Mouse (Mus musculus) heart, embryonic 15.5 days (tissue): ENCODE measurements around the gene Cacna1d. TPM values are rescaled to one million over a fixed set of nuclear protein-coding genes. Genes with fewer than 3 reads are reported as not detected.

Experiments
- ATAC-seq: fragments of 200-750 bp; cut with Nextera tagmentation; replicated peaks from 2 replicates; pipeline ENCODE4 v1.8.0; 2017; ENCODE audit warnings: low read depth, moderate TSS enrichment; ENCODE audit not compliant: insufficient number of reproducible peaks, insufficient read depth, low FRiP score
- H3K27ac ChIP-seq: fragments of 300-500 bp; sonication (generic); 2 replicates; pipeline ENCODE4 v1.5.1; 2015; ENCODE audit warnings: mild to moderate bottlenecking, inconsistent platforms
- H3K27me3 ChIP-seq: fragments of 300-500 bp; sonication (generic); 2 replicates; pipeline ENCODE4 v1.6.1; 2015; ENCODE audit warnings: inconsistent platforms
- H3K36me3 ChIP-seq: fragments of 300-500 bp; sonication (generic); 2 replicates; pipeline ENCODE4 v1.6.1; 2015; ENCODE audit warnings: mild to moderate bottlenecking, inconsistent platforms
- H3K4me1 ChIP-seq: fragments of 300-500 bp; sonication (generic); replicated peaks from 2 replicates; pipeline ENCODE4 v1.6.1; 2015; ENCODE audit warnings: inconsistent platforms
- H3K4me2 ChIP-seq: fragments of 300-500 bp; sonication (generic); 2 replicates; pipeline ENCODE4 v1.6.1; 2015; ENCODE audit warnings: inconsistent platforms, mild to moderate bottlenecking, moderate library complexity
- H3K4me3 ChIP-seq: fragments of 300-500 bp; sonication (generic); 2 replicates; pipeline ENCODE4 v1.5.1; 2015; ENCODE audit warnings: mild to moderate bottlenecking, inconsistent platforms
- H3K9ac ChIP-seq: fragments of 300-500 bp; sonication (generic); 2 replicates; pipeline ENCODE4 v1.6.1; 2015; ENCODE audit warnings: mild to moderate bottlenecking, inconsistent platforms
- H3K9me3 ChIP-seq: fragments of 300-500 bp; sonication (generic); replicated peaks from 2 replicates; pipeline ENCODE4 v1.6.1; 2016; ENCODE audit warnings: inconsistent platforms
- WGBS: fragments of 180-500 bp; shearing (Covaris S2); methylation state at CpG from one replicate; pipeline ENCODE4 v1.1.7; 2015; ENCODE audit warnings: mixed read lengths; 5-methylcytosine and 5-hydroxymethylcytosine counted together
- polyA plus RNA-seq: library from polyadenylated mRNA; unstranded; fragments of >200 nt; fragmentation: Nextera tagmentation; extraction: Ambion mirVana; gene quantifications from 2 replicates; pipeline ENCODE4 v1.2.1, GENCODE M21; 2015

Cacna1d gene
- polyA plus RNA-seq, 1 experiment from 2014 or later: 7.2 TPM

DNA sequence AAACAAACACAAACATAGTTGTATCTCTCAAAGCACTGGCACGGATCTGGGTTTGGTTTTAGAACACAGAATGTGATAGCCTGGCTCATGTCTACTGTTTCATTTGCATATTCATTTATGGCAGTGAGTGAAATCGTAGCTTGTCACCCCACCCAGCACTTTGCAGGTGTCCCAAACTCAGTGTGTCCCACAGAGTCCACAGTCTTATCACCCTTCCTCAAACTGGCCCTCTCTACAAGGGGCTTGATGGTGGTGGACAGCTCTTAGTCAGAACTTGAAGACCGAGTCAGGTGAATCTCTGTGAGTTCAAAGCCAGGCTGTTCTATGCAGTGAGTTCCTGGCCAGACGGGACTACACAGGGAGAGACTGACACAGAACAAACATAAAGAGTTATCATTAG, 234.8 kb downstream of the Cacna1d start:
- Histone ChIP-seq H3K36me3 (no peaks in the 10 kb centered on the region), H3K27me3 (no peaks in the 10 kb centered on the region), H3K4me1 (peaks cover 10% of the 10 kb centered on the region), H3K4me2 (no peak overlapping the region), H3K9ac (no peak overlapping the region), H3K4me3 (no peak overlapping the region), H3K27ac (no peak overlapping the region), H3K9me3 (no peaks in the 10 kb centered on the region)
- 69% methylated on average over 4 of the region's 4 CpGs for WGBS
- no peak for ATAC-seq

DNA sequence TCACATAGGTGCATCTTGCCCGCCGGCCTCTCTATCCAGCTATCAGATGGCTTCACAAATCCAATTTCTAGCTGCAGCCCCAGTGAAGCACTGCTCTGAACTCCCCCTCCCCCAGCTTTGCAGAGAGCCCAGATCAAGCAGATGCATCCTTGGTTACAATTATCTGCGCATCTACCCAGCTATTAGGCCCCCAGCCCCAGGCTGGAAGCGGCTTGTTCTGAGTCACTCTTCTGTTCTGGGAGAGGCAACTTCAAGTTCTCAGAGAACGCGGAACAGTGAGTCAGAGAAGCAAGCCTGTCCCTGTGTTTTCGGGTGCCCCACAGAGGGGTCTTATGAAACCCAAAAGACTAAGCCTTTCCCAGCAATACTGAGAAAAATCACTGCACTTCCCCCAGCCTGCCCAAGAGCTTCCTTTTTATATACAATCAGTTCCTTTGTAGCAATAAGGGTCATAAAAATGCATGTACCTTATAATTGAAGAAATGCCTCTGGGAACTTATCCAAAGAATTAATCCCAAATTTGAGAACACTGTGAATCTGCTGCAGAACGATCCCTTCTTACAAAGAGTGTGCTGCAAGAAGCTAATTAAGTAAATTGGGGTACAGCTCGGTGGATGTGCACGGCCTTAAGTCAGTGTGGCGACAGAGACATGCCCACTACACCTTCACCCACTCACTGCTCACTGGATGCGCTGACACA, 235.4 kb downstream of the Cacna1d start:
- no peak for ATAC-seq
- H3K4me3 ChIP-seq: no peak overlapping the region

DNA sequence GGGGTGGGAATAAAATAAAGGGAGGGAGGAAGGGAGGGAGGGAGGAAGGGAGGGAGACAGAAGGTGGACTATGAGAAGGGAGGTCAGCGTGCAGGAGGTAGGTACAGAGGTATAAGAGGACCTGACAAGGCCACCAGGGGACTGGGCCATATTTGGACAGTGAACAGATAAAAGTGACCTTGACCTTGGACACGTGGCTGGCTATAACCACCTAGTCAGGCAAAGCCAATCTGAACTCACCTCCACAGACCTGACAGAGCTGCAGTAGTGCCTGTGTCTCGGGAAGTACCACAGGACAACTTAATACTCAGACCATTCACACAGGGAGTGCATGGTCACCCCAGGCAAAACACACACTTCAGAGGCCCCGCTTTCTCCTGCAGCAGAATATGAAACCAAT, 236.5 kb downstream of the Cacna1d start:
- 54% methylated on average over 4 of the region's 4 CpGs for WGBS
- H3K4me1 ChIP-seq: peaks cover 10% of the 10 kb centered on the region
- no peak overlapping the region for H3K4me3 ChIP-seq
- no peak overlapping the region for H3K4me2 ChIP-seq
- H3K27ac ChIP-seq: no peak overlapping the region
- no peak for ATAC-seq
- no peak overlapping the region for H3K9ac ChIP-seq
- no peaks in the 10 kb centered on the region for H3K9me3 ChIP-seq
- H3K27me3 ChIP-seq: no peaks in the 10 kb centered on the region
- H3K36me3 ChIP-seq: no peaks in the 10 kb centered on the region

More for the DNA sequence above, 235.4 kb downstream of the Cacna1d start:
- no peaks in the 10 kb centered on the region for H3K36me3 ChIP-seq
- no peaks in the 10 kb centered on the region for H3K9me3 ChIP-seq
- H3K4me2 ChIP-seq: no peak overlapping the region
- 82% methylated on average over 12 of the region's 12 CpGs for WGBS
- peaks cover 10% of the 10 kb centered on the region for H3K4me1 ChIP-seq
- H3K27ac ChIP-seq: no peak overlapping the region
- H3K27me3 ChIP-seq: no peaks in the 10 kb centered on the region
- H3K9ac ChIP-seq: no peak overlapping the region

DNA sequence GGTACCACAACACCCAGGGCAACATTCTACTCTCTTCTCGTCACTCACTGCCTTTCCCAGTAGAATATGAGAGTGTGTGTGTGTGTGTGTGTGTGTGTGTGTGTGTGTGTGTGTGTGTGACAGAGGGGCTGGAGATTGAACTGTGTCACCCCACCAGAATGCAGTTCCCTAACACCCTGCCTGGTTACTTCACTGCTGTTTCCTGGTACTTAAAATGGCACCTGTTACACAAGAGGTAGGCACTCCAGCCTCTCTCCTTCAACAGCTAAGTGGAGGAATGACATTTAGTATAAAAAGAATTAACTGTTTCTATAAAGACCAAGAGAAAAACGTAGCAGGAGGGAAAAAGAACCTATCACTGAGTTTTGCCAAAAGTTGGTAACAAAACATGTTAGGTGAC, 238.4 kb downstream of the Cacna1d start:
- ATAC-seq: no peak
- Histone ChIP-seq H3K27me3 (no peaks in the 10 kb centered on the region), H3K36me3 (no peaks in the 10 kb centered on the region), H3K4me2 (no peak overlapping the region), H3K9me3 (no peaks in the 10 kb centered on the region), H3K4me1 (peaks cover 5% of the 10 kb centered on the region), H3K9ac (no peak overlapping the region), H3K27ac (no peak overlapping the region), H3K4me3 (no peak overlapping the region)
- WGBS: 70% methylated on average over 2 of the region's 2 CpGs

DNA sequence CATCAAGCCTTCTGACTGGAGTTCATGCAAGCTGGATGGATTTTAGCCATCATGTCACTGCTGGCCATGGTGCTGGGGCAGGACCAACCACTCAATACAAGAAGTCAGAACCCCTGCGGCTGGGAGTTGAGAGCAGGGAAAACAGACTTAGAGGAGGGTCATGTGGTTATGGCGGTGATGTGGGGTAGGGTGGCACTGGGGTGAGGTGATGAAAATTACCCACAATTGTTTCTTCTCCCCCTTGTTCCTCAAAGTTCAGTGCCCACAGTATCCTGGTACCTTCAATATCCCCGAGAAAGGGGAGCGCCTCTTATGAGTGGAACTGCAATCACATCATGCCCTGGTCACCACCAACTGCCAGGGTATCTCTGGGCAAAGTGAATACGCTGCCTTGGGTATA, 239.9 kb downstream of the Cacna1d start:
- Histone ChIP-seq H3K9ac (no peak overlapping the region), H3K9me3 (no peaks in the 10 kb centered on the region), H3K36me3 (no peaks in the 10 kb centered on the region), H3K4me1 (no peaks in the 10 kb centered on the region; the same call in none of the 2 replicates), H3K27me3 (no peaks in the 10 kb centered on the region), H3K4me2 (no peak overlapping the region), H3K4me3 (no peak overlapping the region), H3K27ac (no peak overlapping the region)
- ATAC-seq: no peak
- 90% methylated on average over 5 of the region's 5 CpGs for WGBS

DNA sequence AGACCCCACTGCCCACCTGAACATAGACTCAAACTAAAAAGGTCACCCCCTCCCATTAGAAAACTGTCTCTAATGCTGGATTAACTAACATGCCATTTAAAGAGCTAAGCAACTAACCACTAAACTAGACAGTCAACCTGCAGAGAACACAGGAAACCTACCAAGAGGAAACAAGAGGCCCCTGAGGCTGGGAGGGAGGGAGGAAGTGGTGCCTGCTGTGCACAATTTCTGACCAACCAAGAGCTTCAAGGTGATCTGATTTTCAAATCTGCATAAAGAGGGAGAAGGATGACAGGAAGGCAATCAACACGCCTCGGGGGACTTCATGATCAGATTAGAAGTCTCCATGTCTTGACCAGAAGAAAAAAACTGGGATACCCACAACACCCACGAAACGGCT, 241.7 kb downstream of the Cacna1d start:
- H3K27me3 ChIP-seq: no peaks in the 10 kb centered on the region
- no peak overlapping the region for H3K4me2 ChIP-seq
- 84% methylated on average over 4 of the region's 4 CpGs for WGBS
- no peak overlapping the region for H3K4me3 ChIP-seq
- no peak for ATAC-seq
- H3K4me1 ChIP-seq: no peaks in the 10 kb centered on the region
- H3K36me3 ChIP-seq: no peaks in the 10 kb centered on the region
- H3K9me3 ChIP-seq: no peaks in the 10 kb centered on the region
- H3K9ac ChIP-seq: no peak overlapping the region
- H3K27ac ChIP-seq: no peak overlapping the region

DNA sequence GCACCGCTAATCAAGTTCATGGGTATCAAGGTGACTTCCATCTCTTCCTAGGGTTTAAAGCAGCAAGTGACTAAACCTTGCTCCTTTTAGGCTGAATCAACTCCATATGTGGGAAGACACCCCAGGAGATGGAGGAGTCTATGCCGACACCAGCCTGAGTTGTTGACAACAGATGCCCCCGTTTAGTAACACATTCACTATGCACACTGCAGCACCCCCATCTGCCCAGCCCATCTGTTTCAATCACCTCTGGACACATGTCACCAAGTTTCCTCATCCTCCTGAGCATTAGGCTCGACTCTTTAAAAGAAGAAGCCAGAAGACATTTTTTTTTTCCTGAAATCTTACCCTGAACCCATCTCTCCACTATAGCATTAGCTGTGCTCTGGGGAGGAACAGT, 242.4 kb downstream of the Cacna1d start:
- Histone ChIP-seq H3K27ac (no peak overlapping the region), H3K36me3 (no peaks in the 10 kb centered on the region), H3K27me3 (no peaks in the 10 kb centered on the region), H3K4me2 (no peak overlapping the region), H3K4me1 (no peaks in the 10 kb centered on the region), H3K9ac (no peak overlapping the region), H3K9me3 (no peaks in the 10 kb centered on the region), H3K4me3 (no peak overlapping the region)
- 76% methylated on average over 4 of the region's 4 CpGs for WGBS
- no peak for ATAC-seq

DNA sequence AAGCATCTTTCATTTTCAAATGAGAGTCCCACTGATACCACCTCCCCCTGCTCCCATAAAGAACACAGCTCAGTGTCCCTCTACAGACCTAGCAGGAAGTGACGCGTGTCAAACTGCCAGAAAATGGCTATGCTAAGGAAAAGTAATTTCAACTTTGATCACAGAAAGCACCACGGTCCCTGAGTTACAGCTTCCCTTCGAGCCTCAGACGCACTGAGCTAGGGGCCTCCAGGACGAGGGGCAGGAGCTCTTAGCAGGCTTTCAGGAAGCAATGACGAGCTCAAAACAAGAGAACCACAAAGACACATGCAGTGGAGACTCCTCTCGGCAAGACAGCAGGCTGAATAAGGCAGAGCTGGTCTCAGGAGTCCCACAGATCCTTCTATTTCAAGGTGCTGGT, 243.1 kb downstream of the Cacna1d start:
- no peaks in the 10 kb centered on the region for H3K36me3 ChIP-seq
- H3K27me3 ChIP-seq: no peaks in the 10 kb centered on the region
- H3K9me3 ChIP-seq: no peaks in the 10 kb centered on the region
- ATAC-seq: no peak
- no peaks in the 10 kb centered on the region for H3K4me1 ChIP-seq
- no peak overlapping the region for H3K9ac ChIP-seq
- 67% methylated on average over 8 of the region's 8 CpGs for WGBS
- H3K27ac ChIP-seq: no peak overlapping the region
- no peak overlapping the region for H3K4me2 ChIP-seq
- H3K4me3 ChIP-seq: no peak overlapping the region

DNA sequence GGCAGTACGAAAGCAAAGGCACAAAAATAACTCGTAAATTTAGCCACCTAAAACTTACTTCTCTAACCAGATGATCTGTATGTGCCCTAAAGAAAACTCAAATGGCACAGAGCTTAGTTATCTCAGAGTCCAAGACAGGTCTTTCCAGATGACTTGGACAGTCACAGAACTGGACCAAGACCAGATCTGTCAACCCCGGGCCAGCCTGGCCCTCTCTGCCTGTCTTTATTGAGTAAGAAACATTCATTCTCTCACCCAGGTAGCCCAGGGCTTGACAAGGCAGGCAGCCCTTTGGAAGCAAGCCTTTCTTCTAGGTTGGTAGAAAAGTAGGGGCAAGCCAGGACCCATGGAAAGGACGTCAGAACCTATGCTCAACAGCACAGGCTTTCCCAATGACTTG, 243.6 kb downstream of the Cacna1d start:
- no peak for ATAC-seq
- Histone ChIP-seq H3K36me3 (no peaks in the 10 kb centered on the region), H3K4me1 (no peaks in the 10 kb centered on the region), H3K27me3 (no peaks in the 10 kb centered on the region), H3K4me3 (no peak overlapping the region), H3K27ac (no peak overlapping the region), H3K9ac (no peak overlapping the region), H3K4me2 (no peak overlapping the region), H3K9me3 (no peaks in the 10 kb centered on the region)
- 85% methylated on average over 4 of the region's 4 CpGs for WGBS

DNA sequence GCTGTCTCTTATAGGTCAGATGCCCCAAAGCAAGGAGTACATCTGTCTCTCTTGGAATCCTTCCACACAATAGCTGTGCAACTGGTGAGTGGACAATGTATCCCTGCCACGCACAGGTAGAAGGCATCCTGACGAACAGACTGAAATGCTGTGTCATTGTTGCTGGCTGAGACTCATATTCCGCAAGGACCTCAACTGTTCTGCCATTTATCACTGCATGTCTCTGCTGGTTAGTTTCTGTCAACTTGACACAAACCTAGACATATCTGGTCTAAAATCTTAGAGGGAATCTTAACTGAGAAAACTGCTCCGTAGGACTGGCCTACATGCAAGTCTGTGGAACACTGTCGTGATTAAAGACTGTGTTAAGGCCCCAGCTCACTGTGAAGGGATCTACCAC, 246.5 kb downstream of the Cacna1d start:
- Histone ChIP-seq H3K27me3 (no peaks in the 10 kb centered on the region), H3K27ac (no peak overlapping the region), H3K36me3 (no peaks in the 10 kb centered on the region), H3K4me2 (no peak overlapping the region), H3K4me3 (no peak overlapping the region), H3K9me3 (no peaks in the 10 kb centered on the region), H3K4me1 (no peaks in the 10 kb centered on the region), H3K9ac (no peak overlapping the region)
- ATAC-seq: no peak
- 80% methylated on average over 5 of the region's 5 CpGs for WGBS

DNA sequence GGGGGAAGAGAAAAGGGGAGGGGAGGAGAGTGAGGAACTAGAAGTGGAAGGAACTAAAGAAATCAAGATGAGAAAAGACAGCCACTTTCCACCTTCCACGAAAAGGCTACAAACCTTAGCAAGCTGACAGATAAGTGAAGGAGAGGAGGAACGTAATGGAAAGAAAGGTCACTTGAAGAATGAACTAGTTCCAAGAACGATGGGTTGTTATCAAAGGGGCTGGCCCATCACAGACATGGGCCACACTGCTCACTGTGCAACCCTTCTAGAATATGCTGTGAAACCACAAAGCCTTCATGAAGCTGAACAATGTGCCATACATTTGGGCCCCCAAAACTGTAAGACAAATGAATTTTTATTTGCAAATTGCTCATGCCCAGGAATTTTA, 248.4 kb downstream of the Cacna1d start:
- H3K27ac ChIP-seq: no peak overlapping the region
- H3K36me3 ChIP-seq: no peaks in the 10 kb centered on the region
- no peak for ATAC-seq
- H3K9ac ChIP-seq: no peak overlapping the region
- no peaks in the 10 kb centered on the region for H3K27me3 ChIP-seq
- H3K9me3 ChIP-seq: no peaks in the 10 kb centered on the region
- H3K4me2 ChIP-seq: no peak overlapping the region
- H3K4me1 ChIP-seq: no peaks in the 10 kb centered on the region
- WGBS: 54% methylated on average over 3 of the region's 3 CpGs
- no peak overlapping the region for H3K4me3 ChIP-seq

DNA sequence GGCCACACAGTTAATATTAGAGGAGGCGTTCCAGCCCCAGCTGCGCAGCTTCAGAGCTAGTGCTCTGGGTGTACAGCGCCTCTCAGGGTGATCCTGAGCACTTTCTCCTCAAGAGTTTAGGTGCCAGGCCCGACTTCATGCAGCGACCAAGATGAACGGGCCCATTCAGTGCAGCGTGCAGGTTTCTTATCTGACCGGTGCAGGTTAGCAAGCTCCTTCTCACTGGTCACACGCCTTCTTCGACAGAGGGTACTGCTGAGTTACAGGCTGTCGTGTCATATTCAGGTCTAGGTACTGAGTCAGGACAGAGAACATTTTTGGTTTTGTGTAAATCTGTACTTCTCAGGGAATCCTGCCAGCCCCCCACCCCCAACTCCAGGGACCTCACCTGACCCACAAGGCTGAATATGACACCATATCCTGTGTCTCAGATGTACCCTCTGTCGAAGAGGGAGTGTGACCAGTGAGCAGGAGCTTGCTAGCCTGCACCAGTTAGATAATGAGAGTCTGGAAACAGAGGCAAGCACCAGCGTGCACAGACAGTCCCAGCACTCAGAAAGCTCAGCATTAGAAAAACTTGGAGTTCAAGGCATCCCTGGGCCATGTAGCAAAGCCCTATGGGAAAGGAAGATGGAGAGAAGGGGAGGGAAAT, 249.0 kb downstream of the Cacna1d start:
- no peak for ATAC-seq
- no peaks in the 10 kb centered on the region for H3K36me3 ChIP-seq
- no peaks in the 10 kb centered on the region for H3K4me1 ChIP-seq
- no peaks in the 10 kb centered on the region for H3K27me3 ChIP-seq
- no peaks in the 10 kb centered on the region for H3K9me3 ChIP-seq
- 80% methylated on average over 13 of the region's 13 CpGs for WGBS
- no peak overlapping the region for H3K4me2 ChIP-seq
- H3K27ac ChIP-seq: no peak overlapping the region
- H3K4me3 ChIP-seq: no peak overlapping the region
- H3K9ac ChIP-seq: no peak overlapping the region
